Mouse (Mus musculus) hindbrain, embryonic 16.5 days (tissue): Measurements from ENCODE around the gene Map2k4. TPM values are rescaled to one million over a fixed set of nuclear protein-coding genes. Genes with fewer than 3 reads are reported as not detected.
A peak's percentile ranks its signal among the peaks of the same experiment; 100 is the strongest.

Experiments
- ATAC-seq: fragments of 200-750 bp; cut with Nextera tagmentation; 2 replicates; pipeline ENCODE4 v1.8.0; 2017; ENCODE audit warnings: moderate TSS enrichment, moderate library complexity
- H3K27ac ChIP-seq: fragments of 300-500 bp; sonication (generic); 2 replicates; pipeline ENCODE4 v1.5.1; 2014; ENCODE audit warnings: low read depth, mild to moderate bottlenecking, control low read depth, low read length, moderate library complexity
- H3K27me3 ChIP-seq: fragments of 300-500 bp; sonication (generic); replicated peaks from 2 replicates; pipeline ENCODE4 v1.6.1; 2014; ENCODE audit warnings: low read length; ENCODE audit not compliant: control insufficient read depth, insufficient read depth
- H3K36me3 ChIP-seq: fragments of 300-500 bp; sonication (generic); 2 replicates; pipeline ENCODE4 v1.6.1; 2014; ENCODE audit warnings: mild to moderate bottlenecking, low read length, moderate library complexity, mixed read lengths; ENCODE audit not compliant: control insufficient read depth, insufficient read depth
- H3K4me1 ChIP-seq: fragments of 300-500 bp; sonication (generic); 2 replicates; pipeline ENCODE4 v1.6.1; 2014; ENCODE audit warnings: low read depth, low read length; ENCODE audit not compliant: control insufficient read depth, insufficient read depth
- H3K4me2 ChIP-seq: fragments of 300-500 bp; sonication (generic); 2 replicates; pipeline ENCODE4 v1.6.1; 2014; ENCODE audit warnings: mild to moderate bottlenecking, low read length, control low read depth, moderate library complexity
- H3K4me3 ChIP-seq: fragments of 300-500 bp; sonication (generic); 2 replicates; pipeline ENCODE4 v1.5.1; 2014; ENCODE audit warnings: mild to moderate bottlenecking, low read length, control low read depth, moderate library complexity
- H3K9ac ChIP-seq: fragments of 300-500 bp; sonication (generic); 2 replicates; pipeline ENCODE4 v1.6.1; 2014; ENCODE audit warnings: low read depth, mild to moderate bottlenecking, control low read depth, low read length, moderate library complexity
- H3K9me3 ChIP-seq: fragments of 300-500 bp; sonication (generic); 2 replicates; pipeline ENCODE4 v1.6.1; 2014; ENCODE audit warnings: mild to moderate bottlenecking, low read length, moderate library complexity; ENCODE audit not compliant: control insufficient read depth
- WGBS: fragments of 180-500 bp; shearing (Covaris S2); extraction: QIAGEN DNeasy Blood & Tissue Kit; methylation state at CpG from one replicate; pipeline ENCODE4 v1.1.7; 2014; 5-methylcytosine and 5-hydroxymethylcytosine counted together
- polyA plus RNA-seq: library from polyadenylated mRNA; unstranded; fragments of >200 nt; fragmentation: Nextera tagmentation; extraction: Ambion mirVana; gene quantifications from 2 replicates; pipeline ENCODE4 v1.2.1, GENCODE M21; 2015

Gene Map2k4
- polyA plus RNA-seq, 1 experiment from 2014 or later: 118 TPM

DNA sequence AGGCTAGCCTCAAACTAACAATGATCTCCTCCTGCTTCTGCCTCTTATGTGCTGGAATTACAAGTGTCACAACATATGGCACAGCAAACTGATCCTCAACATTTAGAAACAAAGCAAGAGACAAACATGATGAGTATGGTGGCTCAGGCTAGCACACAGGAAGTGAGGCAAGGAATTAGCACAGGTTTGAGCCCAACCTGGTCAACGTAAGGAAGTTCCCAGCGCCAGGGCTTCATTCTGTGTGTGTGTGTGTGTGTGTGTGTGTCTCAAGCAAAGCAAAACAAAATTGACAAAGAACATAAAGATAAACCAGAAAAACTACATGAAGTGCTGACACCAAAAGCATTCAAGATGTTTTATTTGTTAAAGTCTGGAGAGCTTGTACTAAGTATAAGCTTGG is 27.2 kb downstream of the Map2k4 start:
- Histone ChIP-seq H3K9ac (no peak overlapping the region), H3K4me1 (no peaks in the 10 kb centered on the region), H3K27ac (no peak overlapping the region), H3K4me3 (no peak overlapping the region), H3K4me2 (no peak overlapping the region), H3K9me3 (no peaks in the 10 kb centered on the region), H3K27me3 (no peaks in the 10 kb centered on the region), H3K36me3 (no peaks in the 10 kb centered on the region)
- ATAC-seq: no peak
- 91% methylated on average over 2 of the region's 2 CpGs for WGBS

DNA sequence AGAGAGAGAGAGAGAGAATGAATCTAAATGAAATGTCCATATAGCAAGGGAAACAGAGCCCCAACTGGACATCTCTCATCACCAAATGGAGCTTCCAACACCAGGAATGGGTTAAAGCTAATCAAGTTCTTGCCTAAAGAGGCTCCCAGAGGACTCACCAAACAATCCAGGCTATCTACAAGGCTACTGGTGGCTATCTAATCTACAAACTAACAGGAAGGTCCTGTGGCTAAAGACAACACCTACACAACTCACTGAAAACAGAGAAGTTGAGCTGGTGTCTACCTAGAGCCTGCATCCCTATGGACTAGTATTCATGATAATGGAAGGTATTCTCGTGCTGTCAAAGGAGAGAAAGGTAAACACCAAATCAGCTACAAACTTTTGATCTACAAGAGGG is 28.7 kb downstream of the Map2k4 start:
- Histone ChIP-seq H3K9ac (no peak overlapping the region), H3K4me1 (no peaks in the 10 kb centered on the region), H3K27ac (no peak overlapping the region), H3K9me3 (no peaks in the 10 kb centered on the region), H3K4me2 (no peak overlapping the region), H3K36me3 (no peaks in the 10 kb centered on the region), H3K27me3 (no peaks in the 10 kb centered on the region), H3K4me3 (no peak overlapping the region)
- WGBS: 94% methylated on average over 1 of the region's 1 CpGs
- ATAC-seq: no peak

DNA sequence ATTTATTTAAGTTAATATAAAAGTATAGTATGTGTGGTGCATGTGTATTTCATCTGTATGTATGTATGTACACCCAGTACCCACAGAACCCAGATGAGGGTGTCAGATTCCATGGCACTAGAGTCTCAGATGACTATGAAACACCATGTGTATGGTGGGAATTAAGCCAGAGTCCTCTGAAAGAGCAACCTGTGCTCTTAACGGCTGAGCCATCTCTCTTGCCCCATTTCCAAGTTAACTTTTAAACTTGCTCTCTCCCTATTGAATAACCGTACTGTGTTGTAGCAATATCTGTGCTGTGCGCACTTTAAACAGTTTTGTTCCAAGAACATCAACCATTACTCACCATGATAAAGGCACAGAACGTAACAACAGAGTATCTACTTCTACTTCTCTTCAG is 33.9 kb downstream of the Map2k4 start:
- ATAC-seq: no peak
- 95% methylated on average over 4 of the region's 4 CpGs for WGBS
- Histone ChIP-seq H3K27ac (no peak overlapping the region), H3K36me3 (no peaks in the 10 kb centered on the region), H3K4me2 (no peak overlapping the region), H3K9ac (no peak overlapping the region), H3K4me1 (no peaks in the 10 kb centered on the region), H3K9me3 (no peaks in the 10 kb centered on the region), H3K4me3 (no peak overlapping the region), H3K27me3 (no peaks in the 10 kb centered on the region)

DNA sequence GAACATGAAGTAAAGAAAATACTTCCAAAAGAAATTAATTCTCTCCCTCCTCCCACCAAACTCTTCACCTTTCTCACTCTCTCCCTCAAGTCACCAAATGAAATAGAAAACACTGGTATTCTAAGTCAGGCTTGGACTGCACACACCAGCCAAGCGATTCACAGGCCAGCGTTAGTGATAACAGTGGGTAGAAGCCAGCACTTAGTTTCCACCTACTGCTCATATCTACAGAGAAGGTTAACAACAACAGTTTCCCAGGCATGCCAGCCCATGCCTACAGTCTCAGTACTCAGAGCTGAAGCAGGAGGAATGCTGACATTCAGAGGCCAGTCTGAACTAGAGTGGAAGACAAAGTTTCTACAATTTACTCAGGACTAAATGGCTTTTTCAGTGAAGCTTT is 34.5 kb downstream of the Map2k4 start:
- no peak for ATAC-seq

DNA sequence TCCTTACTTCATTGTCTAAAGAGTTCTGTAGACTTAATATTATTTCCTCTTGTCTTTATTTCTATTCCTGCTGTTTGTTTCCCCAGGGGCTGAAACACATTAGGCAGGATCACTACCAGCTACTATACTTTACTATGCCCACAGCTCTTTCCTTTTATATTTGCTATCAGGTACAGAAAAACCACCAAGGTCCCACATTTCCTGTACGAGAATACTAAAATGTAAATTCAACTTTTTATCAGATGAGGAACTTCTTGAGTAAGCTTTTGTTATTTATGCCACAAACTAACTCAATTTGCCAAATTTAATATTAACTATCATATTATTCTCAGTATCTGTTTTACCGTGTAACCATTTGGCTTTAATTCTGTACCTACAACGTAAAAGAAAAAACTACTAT is 37.6 kb downstream of the Map2k4 start:
- 93% methylated on average over 3 of the region's 3 CpGs for WGBS
- H3K9ac ChIP-seq: no peak overlapping the region
- H3K27ac ChIP-seq: no peak overlapping the region
- peaks cover 9% of the 10 kb centered on the region for H3K4me1 ChIP-seq
- H3K4me2 ChIP-seq: no peak overlapping the region
- no peaks in the 10 kb centered on the region for H3K36me3 ChIP-seq
- ATAC-seq: no peak
- H3K9me3 ChIP-seq: no peaks in the 10 kb centered on the region
- no peaks in the 10 kb centered on the region for H3K27me3 ChIP-seq
- no peak overlapping the region for H3K4me3 ChIP-seq

More for the DNA sequence above, 34.5 kb downstream of the Map2k4 start:
- H3K9me3 ChIP-seq: no peaks in the 10 kb centered on the region
- H3K4me2 ChIP-seq: no peak overlapping the region
- H3K4me1 ChIP-seq: no peaks in the 10 kb centered on the region
- no peaks in the 10 kb centered on the region for H3K36me3 ChIP-seq
- WGBS: 94% methylated on average over 2 of the region's 2 CpGs
- no peak overlapping the region for H3K27ac ChIP-seq
- no peaks in the 10 kb centered on the region for H3K27me3 ChIP-seq
- H3K4me3 ChIP-seq: no peak overlapping the region
- H3K9ac ChIP-seq: no peak overlapping the region

DNA sequence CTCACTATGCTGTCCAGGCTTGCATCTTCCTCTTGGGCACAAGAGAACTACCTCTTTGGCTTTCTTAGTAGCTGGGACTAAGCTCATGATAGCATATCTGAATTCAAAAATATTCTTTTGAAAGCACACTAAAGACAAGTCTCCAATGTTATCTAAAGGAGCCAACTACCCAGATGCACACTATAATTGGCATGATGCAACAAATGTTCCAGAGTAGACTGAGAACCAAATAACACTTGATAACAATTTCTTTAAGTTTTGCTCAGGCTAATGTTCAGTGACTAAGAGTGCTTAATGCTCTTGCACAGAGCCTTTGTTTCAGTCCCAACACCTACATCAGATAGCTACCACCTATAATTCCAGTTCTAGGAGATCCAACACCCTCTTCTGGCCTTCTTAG is 40.7 kb downstream of the Map2k4 start:
- Histone ChIP-seq H3K36me3 (no peaks in the 10 kb centered on the region), H3K4me1 (peaks cover 10% of the 10 kb centered on the region), H3K4me3 (no peak overlapping the region), H3K9me3 (no peaks in the 10 kb centered on the region), H3K4me2 (no peak overlapping the region), H3K27me3 (no peaks in the 10 kb centered on the region), H3K9ac (no peak overlapping the region), H3K27ac (no peak overlapping the region)
- no peak for ATAC-seq

DNA sequence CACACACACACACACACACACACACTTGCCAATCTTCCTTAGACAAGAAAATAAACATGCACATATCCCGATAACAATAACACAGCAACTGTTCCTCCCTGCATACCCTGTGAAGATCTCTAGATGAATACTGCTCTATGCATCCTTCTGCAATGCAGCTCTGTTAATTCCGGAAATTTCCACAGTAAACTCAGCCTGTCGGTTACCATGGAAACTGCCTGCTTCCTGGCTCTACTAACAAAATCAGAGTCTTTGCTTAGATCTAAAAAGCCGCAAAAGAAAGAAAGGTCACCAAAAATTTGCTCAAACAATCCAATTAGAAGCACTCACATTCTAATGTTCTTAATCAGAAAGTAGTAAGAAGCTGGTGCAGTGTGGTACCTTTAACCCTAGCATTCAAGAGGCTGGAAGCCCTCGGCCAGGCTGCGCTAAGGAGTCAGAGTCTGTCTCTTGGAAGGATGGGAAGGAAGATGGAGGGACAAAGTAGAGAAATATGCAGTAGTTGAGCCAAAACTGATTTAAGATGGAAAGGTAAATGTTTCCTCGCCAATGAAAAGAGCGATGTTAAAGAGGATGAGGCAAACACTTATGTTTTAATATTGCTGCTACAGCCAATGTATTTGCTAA is 42.3 kb downstream of the Map2k4 start:
- Histone ChIP-seq H3K9ac (0 out of 2 replicates have a peak overlapping the region, but pooled peaks have one; percentile 22), H3K27ac (peak overlapping the region; percentile 77), H3K4me1 (peaks cover 10% of the 10 kb centered on the region), H3K36me3 (no peaks in the 10 kb centered on the region), H3K4me2 (peak overlapping the region; percentile 36), H3K4me3 (0 out of 2 replicates have a peak overlapping the region, but pooled peaks have one; percentile 3), H3K27me3 (no peaks in the 10 kb centered on the region), H3K9me3 (no peaks in the 10 kb centered on the region)
- ATAC-seq: peak; percentile 90
- WGBS: 64% methylated on average over 8 of the region's 8 CpGs

DNA sequence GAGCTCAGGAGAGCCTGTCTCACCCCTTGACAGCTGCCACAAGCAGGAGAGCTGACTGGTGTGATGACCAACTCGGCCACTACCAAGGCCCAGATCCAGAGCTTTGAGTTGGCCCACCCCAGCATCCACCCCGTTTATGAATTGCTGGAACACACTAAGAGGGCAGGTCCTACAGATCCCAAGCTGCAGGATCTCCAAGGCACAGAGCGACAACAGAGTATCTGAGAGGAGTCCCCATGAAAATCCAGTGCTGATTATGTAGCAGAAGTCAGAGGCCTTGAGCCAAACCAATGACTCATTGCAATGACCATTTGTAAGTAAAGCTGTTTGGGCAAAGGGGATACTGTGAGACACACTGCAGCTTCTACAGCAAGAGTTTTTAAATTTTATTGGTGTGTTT is 44.2 kb downstream of the Map2k4 start:
- H3K36me3 ChIP-seq: no peaks in the 10 kb centered on the region
- H3K9ac ChIP-seq: no peak overlapping the region
- no peak overlapping the region for H3K27ac ChIP-seq
- no peaks in the 10 kb centered on the region for H3K27me3 ChIP-seq
- ATAC-seq: no peak
- H3K4me3 ChIP-seq: no peak overlapping the region
- H3K4me2 ChIP-seq: no peak overlapping the region
- WGBS: 91% methylated on average over 3 of the region's 3 CpGs
- H3K4me1 ChIP-seq: peaks cover 10% of the 10 kb centered on the region
- H3K9me3 ChIP-seq: no peaks in the 10 kb centered on the region

DNA sequence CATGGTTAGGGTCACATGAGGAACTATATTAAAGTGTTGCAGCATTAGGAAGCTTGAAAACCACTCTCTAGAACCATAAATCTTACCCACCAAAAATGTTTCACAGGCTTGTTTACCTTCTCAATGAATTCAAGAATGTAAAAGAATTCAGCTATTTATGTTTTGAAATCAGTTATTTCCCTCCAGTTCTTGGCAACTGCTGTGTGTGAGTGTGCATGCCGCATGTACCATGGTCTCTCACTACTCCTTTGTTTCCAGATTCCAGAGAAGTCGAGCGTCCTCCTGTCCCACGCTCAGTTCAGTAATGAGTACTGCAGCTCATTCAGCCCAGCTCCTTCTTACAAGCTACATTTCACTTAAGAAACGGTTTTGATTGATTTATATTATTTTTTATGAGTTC is 47.3 kb downstream of the Map2k4 start:
- Histone ChIP-seq H3K27me3 (no peaks in the 10 kb centered on the region), H3K27ac (no peak overlapping the region), H3K4me3 (no peak overlapping the region), H3K9ac (no peak overlapping the region), H3K4me1 (peaks cover 4% of the 10 kb centered on the region), H3K9me3 (no peaks in the 10 kb centered on the region), H3K4me2 (no peak overlapping the region), H3K36me3 (no peaks in the 10 kb centered on the region)
- no peak for ATAC-seq
- WGBS: 85% methylated on average over 5 of the region's 5 CpGs

DNA sequence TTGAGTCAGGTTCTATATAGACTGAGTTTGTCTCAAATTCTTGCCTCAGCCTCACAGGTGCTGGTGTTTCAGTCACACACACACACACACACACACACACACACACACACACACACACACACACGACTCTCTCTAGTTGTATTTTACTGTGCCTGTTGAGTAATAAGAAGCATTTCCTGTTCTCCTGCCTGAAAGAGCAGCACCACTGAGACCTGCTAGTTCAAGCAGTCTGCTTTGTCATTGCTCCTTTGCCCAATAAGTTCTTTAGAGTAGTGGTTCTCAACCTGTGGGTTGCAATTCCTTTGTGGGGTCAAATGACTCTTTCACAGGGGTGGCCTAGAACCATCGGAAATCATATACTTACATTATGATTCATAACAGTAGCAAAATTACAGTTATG is 47.7 kb downstream of the Map2k4 start:
- H3K27me3 ChIP-seq: no peaks in the 10 kb centered on the region
- H3K9ac ChIP-seq: no peak overlapping the region
- H3K4me3 ChIP-seq: no peak overlapping the region
- H3K36me3 ChIP-seq: no peaks in the 10 kb centered on the region
- H3K9me3 ChIP-seq: no peaks in the 10 kb centered on the region
- H3K4me1 ChIP-seq: no peaks in the 10 kb centered on the region; the same call in 1 of the 2 replicates
- WGBS: 89% methylated on average over 2 of the region's 2 CpGs
- H3K4me2 ChIP-seq: no peak overlapping the region
- H3K27ac ChIP-seq: no peak overlapping the region
- ATAC-seq: no peak
